Mouse (Mus musculus): ENCODE results near the gene Cacnb1. TPM values are rescaled to one million over a fixed set of nuclear protein-coding genes. Genes with fewer than 3 reads are reported as not detected.

Gene Cacnb1
- polyA plus RNA-seq, 1 experiment from 2014 or later = 6.3 TPM

DNA sequence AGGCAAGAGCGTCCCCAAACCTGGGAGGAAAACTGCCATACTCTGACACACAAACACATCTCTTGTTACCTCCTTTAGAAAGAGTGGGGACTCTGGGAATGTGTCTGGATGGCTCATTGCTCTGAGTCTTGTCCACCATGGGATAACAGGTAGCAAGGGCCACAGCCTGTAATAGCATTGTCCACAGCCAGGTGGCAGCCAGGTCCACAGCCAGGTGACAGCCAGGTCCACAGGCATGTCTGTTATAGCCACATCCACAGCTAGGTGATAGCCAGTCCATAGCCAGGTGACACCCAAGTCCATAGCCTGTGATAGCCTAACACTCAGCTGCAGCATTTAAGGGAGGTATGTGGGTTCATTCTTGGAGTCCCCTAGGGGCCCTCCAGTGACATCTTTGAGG is 61.9 kb downstream of the Cacnb1 start:
- Histone ChIP-seq H3K4me2 (ENCODE audit: low read depth, low read length) (no peak overlapping the region), H3K36me3 (ENCODE audit: control insufficient read depth, insufficient read depth) (no peaks in the 10 kb centered on the region), H3K4me1 (ENCODE audit: control insufficient read depth, insufficient read depth, low read length) (no peaks in the 10 kb centered on the region), H3K27me3 (ENCODE audit: control insufficient read depth, insufficient read depth, low read length) (0 out of 2 replicates have a peak, but pooled peaks cover 2% of the 10 kb centered on the region), H3K4me3 (ENCODE audit: low read length) (no peak overlapping the region), H3K27ac (ENCODE audit: low read length) (no peak overlapping the region), H3K9ac (ENCODE audit: low read length) (no peak overlapping the region), H3K9me3 (replicated peaks; ENCODE audit: control insufficient read depth, low read length) (no peaks in the 10 kb centered on the region)
- WGBS = 86% methylated on average over 1 of the region's 1 CpGs
- ATAC-seq (replicated peaks; ENCODE audit: extremely low read depth, insufficient read depth, low FRiP score) = no peak

DNA sequence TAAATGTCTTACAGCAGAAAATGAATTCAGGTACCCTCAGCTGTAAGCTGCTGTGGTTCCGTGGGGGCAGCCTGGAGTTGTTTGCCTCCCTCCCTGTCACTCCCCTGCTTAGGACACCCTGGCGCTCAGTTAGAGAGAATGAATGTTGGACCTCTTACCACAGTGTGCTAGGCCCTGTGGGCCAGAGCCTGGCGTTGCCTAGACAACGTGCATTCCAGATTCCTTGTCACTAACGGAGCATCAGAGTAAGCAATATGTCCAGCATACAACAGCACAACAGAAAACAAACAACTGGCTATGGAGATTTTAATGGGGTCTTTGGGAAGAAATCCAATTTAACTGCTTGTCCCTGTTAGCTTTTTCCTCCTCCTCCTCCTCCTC is 63.5 kb downstream of the Cacnb1 start:
- WGBS = 66% methylated on average over 5 of the region's 5 CpGs
- Histone ChIP-seq H3K27me3 (ENCODE audit: control insufficient read depth, insufficient read depth, low read length) (no peaks in the 10 kb centered on the region), H3K27ac (ENCODE audit: low read length) (no peak overlapping the region), H3K9ac (ENCODE audit: low read length) (no peak overlapping the region), H3K4me3 (ENCODE audit: low read length) (no peak overlapping the region), H3K9me3 (replicated peaks; ENCODE audit: control insufficient read depth, low read length) (no peaks in the 10 kb centered on the region), H3K36me3 (ENCODE audit: control insufficient read depth, insufficient read depth) (no peaks in the 10 kb centered on the region), H3K4me1 (ENCODE audit: control insufficient read depth, insufficient read depth, low read length) (peaks cover 7% of the 10 kb centered on the region), H3K4me2 (ENCODE audit: low read depth, low read length) (no peak overlapping the region)
- ATAC-seq (replicated peaks; ENCODE audit: extremely low read depth, insufficient read depth, low FRiP score) = no peak

DNA sequence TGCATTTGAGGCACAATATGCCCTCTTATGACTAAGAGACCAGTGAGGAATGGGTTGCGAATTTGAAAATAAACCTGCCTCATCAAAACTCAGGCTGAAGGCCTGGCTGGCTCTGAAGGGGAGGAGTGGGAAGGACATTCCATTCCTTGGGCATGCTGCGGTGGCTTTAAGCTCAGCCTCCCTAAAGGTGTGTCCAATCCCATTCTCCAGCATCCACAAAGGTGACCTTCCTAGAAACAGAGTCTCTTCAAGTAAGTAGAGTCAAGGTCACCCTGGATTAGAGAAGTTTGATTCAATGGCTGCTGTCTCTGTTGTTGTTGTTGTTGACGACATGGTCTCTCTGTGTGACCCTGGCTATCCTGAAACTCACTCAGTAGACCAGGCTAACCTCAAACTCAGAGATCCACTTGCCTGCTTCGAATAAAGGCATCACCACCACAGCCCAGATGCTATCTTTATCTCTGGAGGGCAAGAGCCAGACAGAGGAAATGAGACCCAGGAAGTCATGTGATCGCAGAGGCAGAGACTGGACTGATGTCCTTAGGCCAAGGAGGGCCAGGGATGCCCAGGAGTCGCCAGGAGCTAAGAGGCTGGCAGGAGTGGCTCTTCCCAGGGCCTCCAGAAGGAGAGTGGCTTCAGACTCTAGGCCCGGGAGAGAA is 64.1 kb downstream of the Cacnb1 start:
- no peak for ATAC-seq (replicated peaks; ENCODE audit: extremely low read depth, insufficient read depth, low FRiP score)
- 75% methylated on average over 7 of the region's 7 CpGs for WGBS

DNA sequence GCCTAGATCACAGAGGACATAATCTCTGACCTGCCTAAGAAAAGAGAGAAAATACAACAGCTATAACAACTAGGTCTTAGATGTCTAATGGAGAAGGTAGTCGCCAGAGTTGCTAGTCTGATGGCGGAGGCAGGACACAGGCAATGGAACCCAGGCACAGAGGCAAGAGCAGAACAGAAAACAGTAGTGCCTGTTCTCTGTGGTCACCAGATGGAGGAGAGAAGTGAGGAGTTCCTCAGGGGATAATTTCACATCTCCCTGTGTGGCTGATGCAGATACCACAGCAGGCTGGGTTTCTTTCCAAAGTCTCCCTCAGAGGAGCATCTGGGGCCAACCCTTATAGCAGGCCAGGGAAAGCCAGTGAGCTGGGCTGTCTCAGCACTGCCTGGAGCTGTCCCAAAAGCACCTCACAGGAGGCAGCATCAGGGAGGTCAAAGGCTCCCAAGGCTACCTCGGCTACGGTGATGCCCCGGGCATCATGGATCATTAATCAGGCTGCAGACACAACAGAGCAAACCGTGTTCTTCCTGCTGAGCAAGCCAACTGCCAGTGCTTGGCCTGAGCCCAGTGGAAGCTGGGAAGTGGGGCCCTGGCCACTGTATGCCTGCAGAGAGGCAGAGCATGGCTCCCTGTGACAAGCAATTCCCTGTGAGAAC is 65.8 kb downstream of the Cacnb1 start:
- no peak overlapping the region for H3K27ac ChIP-seq (ENCODE audit: low read length)
- 70% methylated on average over 6 of the region's 6 CpGs for WGBS
- H3K9ac ChIP-seq (ENCODE audit: low read length) = no peak overlapping the region
- H3K36me3 ChIP-seq (ENCODE audit: control insufficient read depth, insufficient read depth) = no peaks in the 10 kb centered on the region
- ATAC-seq (replicated peaks; ENCODE audit: extremely low read depth, insufficient read depth, low FRiP score) = no peak; the same call in 1 of the 2 replicates
- H3K4me1 ChIP-seq (ENCODE audit: control insufficient read depth, insufficient read depth, low read length) = peaks cover 7% of the 10 kb centered on the region
- no peaks in the 10 kb centered on the region for H3K27me3 ChIP-seq (ENCODE audit: control insufficient read depth, insufficient read depth, low read length)
- no peaks in the 10 kb centered on the region for H3K9me3 ChIP-seq (replicated peaks; ENCODE audit: control insufficient read depth, low read length)
- no peak overlapping the region for H3K4me2 ChIP-seq (ENCODE audit: low read depth, low read length)
- H3K4me3 ChIP-seq (ENCODE audit: low read length) = no peak overlapping the region

More for the DNA sequence above, 64.1 kb downstream of the Cacnb1 start:
- Histone ChIP-seq H3K36me3 (ENCODE audit: control insufficient read depth, insufficient read depth) (no peaks in the 10 kb centered on the region), H3K4me1 (ENCODE audit: control insufficient read depth, insufficient read depth, low read length) (peaks cover 7% of the 10 kb centered on the region), H3K9me3 (replicated peaks; ENCODE audit: control insufficient read depth, low read length) (no peaks in the 10 kb centered on the region), H3K27ac (ENCODE audit: low read length) (no peak overlapping the region), H3K9ac (ENCODE audit: low read length) (no peak overlapping the region), H3K4me2 (ENCODE audit: low read depth, low read length) (no peak overlapping the region), H3K4me3 (ENCODE audit: low read length) (no peak overlapping the region), H3K27me3 (ENCODE audit: control insufficient read depth, insufficient read depth, low read length) (no peaks in the 10 kb centered on the region)

DNA sequence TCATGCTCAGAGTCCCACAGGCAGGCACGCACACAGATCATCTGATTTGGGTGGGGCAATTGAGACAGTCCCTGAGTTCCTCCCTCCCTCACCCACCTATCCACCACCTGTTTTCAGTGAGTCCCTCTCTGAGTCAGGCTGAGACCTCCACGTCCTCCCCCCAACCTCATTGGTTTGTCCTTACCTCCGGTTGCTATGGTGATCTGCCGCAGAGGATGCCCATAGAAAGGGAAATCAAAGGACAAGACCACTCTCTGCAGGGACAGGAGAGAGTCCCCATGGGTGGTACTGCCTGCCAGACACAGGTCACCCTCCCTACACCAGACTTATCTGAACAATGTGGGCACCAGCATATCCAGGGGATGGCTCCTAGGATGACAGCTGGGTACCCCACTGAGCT is 66.9 kb downstream of the Cacnb1 start:
- Histone ChIP-seq H3K9me3 (replicated peaks; ENCODE audit: control insufficient read depth, low read length) (no peaks in the 10 kb centered on the region), H3K27me3 (ENCODE audit: control insufficient read depth, insufficient read depth, low read length) (no peaks in the 10 kb centered on the region), H3K4me3 (ENCODE audit: low read length) (no peak overlapping the region), H3K36me3 (ENCODE audit: control insufficient read depth, insufficient read depth) (no peaks in the 10 kb centered on the region), H3K4me2 (ENCODE audit: low read depth, low read length) (no peak overlapping the region), H3K27ac (ENCODE audit: low read length) (no peak overlapping the region), H3K4me1 (ENCODE audit: control insufficient read depth, insufficient read depth, low read length) (peaks cover 7% of the 10 kb centered on the region), H3K9ac (ENCODE audit: low read length) (no peak overlapping the region)
- no peak for ATAC-seq (replicated peaks; ENCODE audit: extremely low read depth, insufficient read depth, low FRiP score)
- WGBS = 75% methylated on average over 4 of the region's 4 CpGs

DNA sequence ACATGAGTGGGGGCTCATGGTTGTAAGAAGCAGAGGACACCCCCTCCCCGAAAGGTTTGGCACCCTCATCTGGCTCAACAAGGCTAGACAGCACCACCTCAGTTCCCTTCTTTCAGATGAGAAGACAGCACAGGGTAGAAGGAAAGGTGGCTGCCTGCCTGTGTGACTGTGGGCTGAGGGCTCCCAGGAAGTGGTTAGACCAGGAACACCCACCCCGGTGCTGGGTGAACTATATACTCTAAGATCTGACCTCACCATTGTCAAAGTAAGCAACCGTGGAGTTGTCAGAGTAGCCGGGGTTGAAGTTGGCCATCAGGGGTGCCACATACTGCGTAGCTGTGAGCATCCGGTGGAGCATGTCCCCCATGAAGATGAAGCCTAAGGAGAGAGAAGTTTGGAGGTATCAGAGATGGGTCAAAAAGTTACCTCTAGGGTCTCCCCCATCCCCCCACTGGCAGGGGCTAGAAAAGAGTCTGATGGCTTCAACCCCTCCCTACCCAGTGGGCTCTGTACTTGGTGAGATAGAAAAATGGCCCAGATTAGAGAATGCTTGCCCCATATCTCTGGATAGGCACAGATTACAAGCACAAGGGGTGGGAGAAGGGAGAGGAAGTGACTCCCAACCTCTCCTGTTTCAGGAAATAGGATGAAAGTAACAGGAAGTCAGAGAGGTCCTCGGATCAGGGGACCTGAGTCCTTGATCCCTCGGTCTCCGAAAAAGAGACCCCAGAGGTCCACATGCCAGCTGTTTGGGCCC is 67.5 kb downstream of the Cacnb1 start:
- no peak for ATAC-seq (replicated peaks; ENCODE audit: extremely low read depth, insufficient read depth, low FRiP score)
- Histone ChIP-seq H3K4me2 (ENCODE audit: low read depth, low read length) (no peak overlapping the region), H3K9me3 (replicated peaks; ENCODE audit: control insufficient read depth, low read length) (no peaks in the 10 kb centered on the region), H3K27me3 (ENCODE audit: control insufficient read depth, insufficient read depth, low read length) (no peaks in the 10 kb centered on the region), H3K4me3 (ENCODE audit: low read length) (no peak overlapping the region), H3K9ac (ENCODE audit: low read length) (no peak overlapping the region), H3K36me3 (ENCODE audit: control insufficient read depth, insufficient read depth) (no peaks in the 10 kb centered on the region), H3K4me1 (ENCODE audit: control insufficient read depth, insufficient read depth, low read length) (peaks cover 7% of the 10 kb centered on the region), H3K27ac (ENCODE audit: low read length) (no peak overlapping the region)
- 79% methylated on average over 9 of the region's 9 CpGs for WGBS

DNA sequence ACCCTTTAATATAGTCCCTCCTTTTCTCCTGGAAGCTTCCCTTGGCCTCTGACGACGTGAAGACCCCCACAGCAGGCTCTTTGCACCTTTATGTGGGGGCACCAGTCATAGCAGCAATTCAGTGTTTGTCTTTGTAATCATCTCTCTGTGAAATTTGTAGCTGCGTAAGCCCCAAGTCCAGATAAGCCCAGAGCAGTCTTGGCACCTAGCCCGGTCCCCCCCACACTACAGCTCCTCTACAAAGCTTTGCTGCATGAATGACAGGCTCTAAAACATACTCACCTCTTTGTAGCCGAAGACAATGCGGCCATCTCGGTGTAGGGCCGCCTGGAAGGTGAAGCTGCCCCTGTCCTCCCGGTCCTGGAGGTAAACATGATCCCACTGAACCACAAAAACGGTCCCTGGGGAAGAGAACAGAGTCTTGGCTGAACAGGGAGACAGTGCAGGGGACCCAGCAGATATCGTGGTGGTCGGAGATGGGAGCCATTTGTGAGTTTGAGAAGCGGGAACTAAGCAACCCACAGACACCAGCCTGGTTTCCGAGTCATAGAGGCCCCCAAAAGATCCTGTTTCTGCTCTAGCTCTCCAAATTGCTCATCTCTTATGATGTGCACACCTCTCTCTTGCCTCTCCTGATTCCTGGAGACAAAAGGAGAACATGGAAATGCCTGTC is 68.2 kb downstream of the Cacnb1 start:
- ATAC-seq (replicated peaks; ENCODE audit: extremely low read depth, insufficient read depth, low FRiP score) = no peak
- H3K27ac ChIP-seq (ENCODE audit: low read length) = no peak overlapping the region
- 31% methylated on average over 14 of the region's 14 CpGs for WGBS
- peaks cover 7% of the 10 kb centered on the region for H3K4me1 ChIP-seq (ENCODE audit: control insufficient read depth, insufficient read depth, low read length)
- H3K9ac ChIP-seq (ENCODE audit: low read length) = no peak overlapping the region
- H3K27me3 ChIP-seq (ENCODE audit: control insufficient read depth, insufficient read depth, low read length) = no peaks in the 10 kb centered on the region
- H3K4me2 ChIP-seq (ENCODE audit: low read depth, low read length) = peak overlapping the region; percentile 16; the same call in 1 of the 2 replicates
- no peaks in the 10 kb centered on the region for H3K36me3 ChIP-seq (ENCODE audit: control insufficient read depth, insufficient read depth)
- H3K4me3 ChIP-seq (ENCODE audit: low read length) = no peak overlapping the region
- H3K9me3 ChIP-seq (replicated peaks; ENCODE audit: control insufficient read depth, low read length) = no peaks in the 10 kb centered on the region

DNA sequence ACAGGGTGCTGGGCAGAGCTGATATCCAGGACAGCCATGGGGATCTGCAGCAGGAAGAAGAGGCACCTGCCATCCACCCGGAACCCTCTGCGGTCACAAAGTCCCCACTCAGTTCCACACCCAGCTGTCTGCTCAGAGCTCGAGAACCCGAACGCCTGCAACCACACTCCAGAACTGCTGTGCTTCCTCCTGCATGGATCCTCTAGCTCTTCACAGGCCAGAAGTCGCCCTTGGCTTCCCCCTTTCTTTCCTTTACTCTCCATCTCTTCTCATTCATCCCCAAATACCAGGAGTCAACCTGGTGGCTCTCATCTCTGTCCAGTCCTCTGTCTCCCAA is 68.9 kb downstream of the Cacnb1 start:
- peaks cover 7% of the 10 kb centered on the region for H3K4me1 ChIP-seq (ENCODE audit: control insufficient read depth, insufficient read depth, low read length)
- WGBS = 80% methylated on average over 6 of the region's 6 CpGs
- no peak overlapping the region for H3K4me3 ChIP-seq (ENCODE audit: low read length)

More for the DNA sequence above, 68.9 kb downstream of the Cacnb1 start:
- no peak overlapping the region for H3K4me2 ChIP-seq (ENCODE audit: low read depth, low read length)
- H3K27me3 ChIP-seq (ENCODE audit: control insufficient read depth, insufficient read depth, low read length) = no peaks in the 10 kb centered on the region
- no peak overlapping the region for H3K9ac ChIP-seq (ENCODE audit: low read length)
- ATAC-seq (replicated peaks; ENCODE audit: extremely low read depth, insufficient read depth, low FRiP score) = no peak
- no peaks in the 10 kb centered on the region for H3K9me3 ChIP-seq (replicated peaks; ENCODE audit: control insufficient read depth, low read length)
- no peaks in the 10 kb centered on the region for H3K36me3 ChIP-seq (ENCODE audit: control insufficient read depth, insufficient read depth)
- H3K27ac ChIP-seq (ENCODE audit: low read length) = no peak overlapping the region
